Comparison of ENCODE assay signal across 22 mouse cellular contexts in genomic region chr5:17174562-17174961, GRCm38 (mm10).
A peak's percentile ranks its signal among the peaks of the same experiment; 100 is the strongest.
DNase-seq lines count a peak whose midpoint lies in the region; ATAC-seq and TF ChIP-seq lines count a peak whose summit lies in the region.
"Had no signal": no experiment of that assay in that cellular context is flagged by ENCODE, and none has a peak within 500 bp of the region (broad histone marks: within the 10 kb centered on the region; RNA-seq: fewer than 3 reads in every experiment).

No protein-coding gene starts in this region.

- H3K4me1 ChIP-seq in intestine, embryonic 16.5 days (ENCODE audit: control insufficient read depth, insufficient read depth, low read length), result no peaks in the 10 kb centered on the region
- H3K4me1 ChIP-seq in forebrain, embryonic 14.5 days (ENCODE audit: control insufficient read depth, insufficient read depth, low read length), result no peaks in the 10 kb centered on the region
- H3K4me1 ChIP-seq: embryonic facial prominence, embryonic 15.5 days; forebrain, embryonic 10.5 days; forebrain, embryonic 15.5 days; heart, embryonic 15.5 days; hindbrain, embryonic 10.5 days had no signal

- no peak overlapping the region for H3K27ac ChIP-seq in intestine, embryonic 16.5 days (ENCODE audit: low read length)
- H3K27ac ChIP-seq in gastrocnemius, adult 2 months, result no peak overlapping the region
- H3K27ac ChIP-seq in forebrain, embryonic 14.5 days (ENCODE audit: low read depth, low read length), result no peak overlapping the region
- H3K27ac ChIP-seq: embryonic facial prominence, embryonic 15.5 days; forebrain, embryonic 10.5 days; forebrain, embryonic 15.5 days; heart, adult 2 months; heart, embryonic 15.5 days; hindbrain, embryonic 10.5 days; hindbrain, embryonic 14.5 days had no signal

- intact Hi-C loops in gastrocnemius, adult 2 months (cut with DNase I), result no loop called here
- intact Hi-C loops in gastrocnemius, postnatal 36 days (cut with DNase I), result no loop called here

- no peak for TF ChIP-seq CTCF in Patski (IDR thresholded peaks at IDR 0.05)
- TF ChIP-seq CTCF in gastrocnemius, adult 2 months (IDR thresholded peaks at IDR 0.05), result no peak

- 73% methylated on average over 2 of the region's 2 CpGs for WGBS in intestine, embryonic 16.5 days
- WGBS in forebrain, embryonic 14.5 days, result 93% methylated on average over 2 of the region's 2 CpGs

- ATAC-seq in Patski, result peak; percentile 93
- ATAC-seq in intestine, embryonic 16.5 days, result peak; percentile 94
- no peak for ATAC-seq in forebrain, embryonic 14.5 days
- ATAC-seq: forebrain, embryonic 15.5 days had no signal

- POLR2A ChIA-PET in Patski (lab: Charles Lee), result no interaction called here

- H3K4me2 ChIP-seq in intestine, embryonic 16.5 days (ENCODE audit: low read depth, low read length), result no peak overlapping the region
- no peak overlapping the region for H3K4me2 ChIP-seq in forebrain, embryonic 14.5 days (ENCODE audit: low read length)
- H3K4me2 ChIP-seq: embryonic facial prominence, embryonic 15.5 days; forebrain, embryonic 15.5 days; heart, embryonic 11.5 days; heart, embryonic 15.5 days; hindbrain, embryonic 14.5 days had no signal

- H3K9me3 ChIP-seq in intestine, embryonic 16.5 days (ENCODE audit: control insufficient read depth, low read length), result no peaks in the 10 kb centered on the region
- no peaks in the 10 kb centered on the region for H3K9me3 ChIP-seq in forebrain, embryonic 14.5 days (replicated peaks; ENCODE audit: control insufficient read depth, low read length)
- H3K9me3 ChIP-seq: embryonic facial prominence, embryonic 15.5 days; forebrain, embryonic 10.5 days; forebrain, embryonic 15.5 days; heart, embryonic 15.5 days; hindbrain, embryonic 10.5 days had no signal

- H3K27me3 ChIP-seq in Patski, result no peaks in the 10 kb centered on the region
- H3K27me3 ChIP-seq in intestine, embryonic 16.5 days (replicated peaks; ENCODE audit: control insufficient read depth, insufficient read depth, low read length), result no peaks in the 10 kb centered on the region
- H3K27me3 ChIP-seq in forebrain, embryonic 14.5 days (replicated peaks; ENCODE audit: control insufficient read depth, insufficient read depth, low read length), result no peaks in the 10 kb centered on the region
- H3K27me3 ChIP-seq: embryonic facial prominence, embryonic 15.5 days; forebrain, embryonic 15.5 days; heart, embryonic 15.5 days had no signal

- no peak overlapping the region for H3K4me3 ChIP-seq in intestine, embryonic 16.5 days (ENCODE audit: low read length)
- no peak overlapping the region for H3K4me3 ChIP-seq in gastrocnemius, adult 2 months
- no peak overlapping the region for H3K4me3 ChIP-seq in forebrain, embryonic 14.5 days (ENCODE audit: low read depth, low read length)
- H3K4me3 ChIP-seq: embryonic facial prominence, embryonic 15.5 days; erythroblast, embryonic 14.5 days; forebrain, embryonic 10.5 days; forebrain, embryonic 15.5 days; heart, adult 2 months; heart, embryonic 15.5 days; hindbrain, embryonic 10.5 days had no signal

- H3K36me3 ChIP-seq in intestine, embryonic 16.5 days (ENCODE audit: control insufficient read depth, insufficient read depth, low read length), result no peaks in the 10 kb centered on the region
- H3K36me3 ChIP-seq in forebrain, embryonic 14.5 days (ENCODE audit: control insufficient read depth, insufficient read depth, low read length), result no peaks in the 10 kb centered on the region
- H3K36me3 ChIP-seq: embryonic facial prominence, embryonic 15.5 days; forebrain, embryonic 10.5 days; forebrain, embryonic 15.5 days; heart, embryonic 15.5 days; hindbrain, embryonic 10.5 days had no signal

- H3K9ac ChIP-seq in intestine, embryonic 16.5 days (ENCODE audit: low read depth, low read length), result no peak overlapping the region
- no peak overlapping the region for H3K9ac ChIP-seq in forebrain, embryonic 14.5 days (ENCODE audit: low read length)
- H3K9ac ChIP-seq: embryonic facial prominence, embryonic 15.5 days; forebrain, embryonic 15.5 days; heart, embryonic 15.5 days; hindbrain, embryonic 14.5 days had no signal

- in situ Hi-C loops in Patski (cut with MboI; ENCODE audit: low pct_unique_long_range_greater_than_20kb), result no loop called here

- CTCF ChIA-PET in Patski (lab: Charles Lee), result interaction anchor here (1.5 kb wide), 1 partner anchor 11 kb away, joined by 5 read pairs; no protein-coding TSS in a partner anchor

- DNase-seq in 416B (ENCODE audit: low read depth) (peak; percentile 21), Patski (ENCODE audit: low read depth, low spot score) (peak; percentile 7)
- no peak for DNase-seq in gastrocnemius, adult 2 months
- no peak for DNase-seq in gastrocnemius, postnatal 36 days
- DNase-seq in forebrain, embryonic 14.5 days (ENCODE audit: low spot score), result no peak
- DNase-seq: adrenal gland, adult 8-10 months; adrenal gland, postnatal 36 days; cerebellum, adult 2 months; cerebellum, postnatal 14 days; embryo, embryonic 11 days; heart, adult 2 months; heart, postnatal 14 days; kidney, adult 11 months had no signal

Comparison
In these comparisons a context has a peak if more than half of its experiments do, and no peak if none do; other contexts are left out.
1. DNase-seq: peak in 416B (single experiment) and Patski (single experiment); none in gastrocnemius, adult 2 months (single experiment), gastrocnemius, postnatal 36 days (0 of 2) and forebrain, embryonic 14.5 days (single experiment).